Mouse (Mus musculus): ENCODE measurements at regions not wholly inside any gene's neighbourhood (a gene's known extent, or its start where the extent isn't known, plus 50 kb on each side); places are given as distances from the start of the nearest gene placed in this dataset.

DNA sequence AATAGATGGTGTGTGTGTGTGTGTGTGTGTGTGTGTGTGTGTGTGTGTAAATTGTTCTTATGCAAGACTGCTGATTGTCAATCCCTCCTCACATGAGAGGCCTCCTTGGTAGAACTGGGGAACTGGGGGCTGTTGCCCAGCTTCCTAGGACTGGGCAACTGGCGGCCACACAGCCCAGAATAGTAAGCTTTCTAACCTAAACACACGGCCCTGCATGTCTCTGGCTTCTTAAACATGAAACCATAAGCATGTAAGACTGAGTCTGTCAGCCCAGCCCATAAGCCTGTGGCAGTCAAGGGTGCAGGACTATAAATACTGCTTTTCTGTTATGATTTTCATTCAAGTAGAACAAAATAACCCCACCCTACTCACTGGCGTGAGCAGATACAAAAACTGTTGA, 60.7 kb downstream of the Ifng start:
- ATAC-seq (replicated peaks; ENCODE audit: low FRiP score, low read depth), result no peak
- no peak overlapping the region for H3K27ac ChIP-seq
- 81% methylated on average over 3 of the region's 3 CpGs for WGBS

DNA sequence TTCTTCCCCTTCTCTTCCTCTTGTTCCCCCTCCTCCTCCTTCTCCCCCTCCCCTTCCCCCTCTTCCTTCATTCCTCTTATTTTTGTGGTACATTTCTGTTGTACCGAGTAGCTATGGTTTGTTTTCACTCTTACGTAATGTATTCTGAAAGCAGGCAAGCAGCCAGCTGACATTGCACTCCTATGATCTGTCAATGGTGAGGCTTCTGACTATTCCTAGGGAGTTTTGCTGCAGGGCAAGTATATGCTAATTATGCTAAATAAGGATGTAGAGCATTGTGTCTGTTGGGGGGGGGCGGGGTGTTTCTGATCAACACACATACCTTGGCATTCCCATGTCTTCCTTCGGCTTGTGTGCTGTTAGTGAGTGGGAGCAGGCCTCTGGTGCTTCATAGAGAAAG, 64.0 kb downstream of the Ifng start:
- Histone ChIP-seq H3K4me3 (replicated peaks; ENCODE audit: low read depth, low read length) (no peak overlapping the region), H3K4me1 (replicated peaks; ENCODE audit: insufficient read depth, low read length) (no peaks in the 10 kb centered on the region), H3K9ac (ENCODE audit: low read depth, low read length) (no peak overlapping the region), H3K27ac (no peak overlapping the region), H3K9me3 (replicated peaks; ENCODE audit: low read length) (no peaks in the 10 kb centered on the region), H3K27me3 (ENCODE audit: insufficient read depth, low read length) (no peaks in the 10 kb centered on the region), H3K36me3 (ENCODE audit: insufficient read depth, low read length) (no peaks in the 10 kb centered on the region), H3K4me2 (ENCODE audit: low read length) (no peak overlapping the region)
- 61% methylated on average over 4 of the region's 4 CpGs for WGBS
- no peak for DNase-seq (ENCODE audit: low spot score)
- TF ChIP-seq CTCF (IDR thresholded peaks at IDR 0.05; ENCODE audit: low read depth), result no peak
- ATAC-seq (replicated peaks; ENCODE audit: low FRiP score, low read depth), result no peak

More for the DNA sequence above, 60.7 kb downstream of the Ifng start:
- H3K27me3 ChIP-seq (ENCODE audit: insufficient read depth, low read length), result no peaks in the 10 kb centered on the region
- no peak for DNase-seq (ENCODE audit: low spot score)
- no peak overlapping the region for H3K4me2 ChIP-seq (ENCODE audit: low read length)
- no peak for TF ChIP-seq CTCF (IDR thresholded peaks at IDR 0.05; ENCODE audit: low read depth)
- no peaks in the 10 kb centered on the region for H3K4me1 ChIP-seq (replicated peaks; ENCODE audit: insufficient read depth, low read length)
- no peak overlapping the region for H3K9ac ChIP-seq (ENCODE audit: low read depth, low read length)
- H3K4me3 ChIP-seq (replicated peaks; ENCODE audit: low read depth, low read length), result no peak overlapping the region
- H3K36me3 ChIP-seq (ENCODE audit: insufficient read depth, low read length), result no peaks in the 10 kb centered on the region
- H3K9me3 ChIP-seq (replicated peaks; ENCODE audit: low read length), result no peaks in the 10 kb centered on the region

DNA sequence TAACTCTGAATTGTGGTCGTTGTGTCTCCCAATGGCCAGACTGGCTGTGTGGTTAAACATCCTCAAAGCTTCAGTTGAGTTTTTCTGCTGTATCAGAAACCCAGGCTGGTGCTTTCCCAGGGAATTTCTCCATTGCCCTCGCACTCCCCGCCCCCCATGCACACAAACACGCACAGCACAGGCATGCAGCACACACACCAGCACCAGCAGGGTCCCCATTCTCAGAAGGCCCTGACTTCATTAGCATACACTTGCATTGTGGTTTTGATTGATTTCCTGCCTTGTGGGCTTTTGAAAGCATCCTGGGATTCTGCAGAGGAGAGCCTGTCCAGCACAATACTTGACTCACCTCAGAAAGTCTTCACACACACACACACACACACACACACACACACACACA, 65.3 kb downstream of the Ifng start:
- Histone ChIP-seq H3K9me3 (replicated peaks; ENCODE audit: low read length) (no peaks in the 10 kb centered on the region), H3K9ac (ENCODE audit: low read depth, low read length) (no peak overlapping the region), H3K4me3 (replicated peaks; ENCODE audit: low read depth, low read length) (no peak overlapping the region), H3K4me1 (replicated peaks; ENCODE audit: insufficient read depth, low read length) (no peaks in the 10 kb centered on the region), H3K27ac (no peak overlapping the region), H3K4me2 (ENCODE audit: low read length) (no peak overlapping the region), H3K36me3 (ENCODE audit: insufficient read depth, low read length) (no peaks in the 10 kb centered on the region), H3K27me3 (ENCODE audit: insufficient read depth, low read length) (no peaks in the 10 kb centered on the region)
- no peak for TF ChIP-seq CTCF (IDR thresholded peaks at IDR 0.05; ENCODE audit: low read depth)
- ATAC-seq (replicated peaks; ENCODE audit: low FRiP score, low read depth) (no peak), DNase-seq (ENCODE audit: low spot score) (no peak)
- WGBS, result 74% methylated on average over 4 of the region's 4 CpGs

DNA sequence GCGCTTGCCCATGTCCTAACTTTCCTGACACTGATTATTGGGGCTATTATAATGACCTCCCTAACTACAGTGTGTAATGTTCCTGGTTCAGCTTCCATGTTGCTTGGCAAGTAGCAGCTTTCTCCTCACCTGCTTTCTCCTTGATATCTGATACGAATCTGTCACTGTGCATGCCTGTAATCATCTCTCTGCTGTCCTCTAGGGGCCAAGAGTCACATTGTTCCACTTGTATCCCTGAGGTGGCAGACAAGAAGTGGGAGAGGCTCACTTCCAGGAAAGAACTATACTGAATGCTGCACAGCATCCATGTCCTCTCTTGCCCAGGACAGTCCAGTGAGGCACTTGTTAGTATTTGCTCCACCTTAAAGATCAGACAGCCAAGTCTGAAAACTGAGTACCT, 66.8 kb downstream of the Ifng start:
- Histone ChIP-seq H3K9me3 (replicated peaks; ENCODE audit: low read length) (no peaks in the 10 kb centered on the region), H3K27ac (no peak overlapping the region), H3K4me2 (ENCODE audit: low read length) (no peak overlapping the region), H3K9ac (ENCODE audit: low read depth, low read length) (no peak overlapping the region), H3K4me1 (replicated peaks; ENCODE audit: insufficient read depth, low read length) (no peaks in the 10 kb centered on the region), H3K27me3 (ENCODE audit: insufficient read depth, low read length) (no peaks in the 10 kb centered on the region), H3K36me3 (ENCODE audit: insufficient read depth, low read length) (no peaks in the 10 kb centered on the region), H3K4me3 (replicated peaks; ENCODE audit: low read depth, low read length) (no peak overlapping the region)
- peak; percentile 73 for TF ChIP-seq CTCF (IDR thresholded peaks at IDR 0.05; ENCODE audit: low read depth)
- ATAC-seq (replicated peaks; ENCODE audit: low FRiP score, low read depth), result no peak
- DNase-seq (ENCODE audit: low spot score), result peak; percentile 65
- WGBS, result 48% methylated on average over 2 of the region's 2 CpGs

DNA sequence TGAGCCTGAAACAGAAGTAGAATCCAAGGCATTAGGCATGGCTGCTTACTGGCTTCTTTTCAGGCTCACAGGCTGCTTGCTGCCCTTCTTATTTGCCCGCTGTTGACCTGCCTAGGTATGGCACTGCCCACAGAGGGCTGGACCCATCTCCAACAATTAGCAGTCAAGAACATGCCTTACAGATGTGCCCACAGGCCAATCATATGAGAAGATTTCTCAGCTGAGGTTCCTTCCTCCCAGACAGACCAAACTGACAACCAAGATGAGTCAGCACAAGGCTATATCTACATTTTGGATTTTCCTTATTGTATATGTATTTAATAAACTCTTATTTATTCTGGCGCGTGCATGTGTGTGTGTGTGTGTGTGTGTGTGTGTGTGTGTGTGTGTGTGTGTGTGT, 76.0 kb downstream of the Ifng start:
- no peak overlapping the region for H3K27ac ChIP-seq
- H3K27me3 ChIP-seq (ENCODE audit: insufficient read depth, low read length), result no peaks in the 10 kb centered on the region
- WGBS, result 92% methylated on average over 3 of the region's 3 CpGs
- H3K4me1 ChIP-seq (replicated peaks; ENCODE audit: insufficient read depth, low read length), result no peaks in the 10 kb centered on the region
- no peak overlapping the region for H3K9ac ChIP-seq (ENCODE audit: low read depth, low read length)
- no peaks in the 10 kb centered on the region for H3K36me3 ChIP-seq (ENCODE audit: insufficient read depth, low read length)
- H3K4me3 ChIP-seq (replicated peaks; ENCODE audit: low read depth, low read length), result no peak overlapping the region
- H3K4me2 ChIP-seq (ENCODE audit: low read length), result no peak overlapping the region
- no peak for ATAC-seq (replicated peaks; ENCODE audit: low FRiP score, low read depth)
- TF ChIP-seq CTCF (IDR thresholded peaks at IDR 0.05; ENCODE audit: low read depth), result no peak
- DNase-seq (ENCODE audit: low spot score), result no peak
- no peaks in the 10 kb centered on the region for H3K9me3 ChIP-seq (replicated peaks; ENCODE audit: low read length)

DNA sequence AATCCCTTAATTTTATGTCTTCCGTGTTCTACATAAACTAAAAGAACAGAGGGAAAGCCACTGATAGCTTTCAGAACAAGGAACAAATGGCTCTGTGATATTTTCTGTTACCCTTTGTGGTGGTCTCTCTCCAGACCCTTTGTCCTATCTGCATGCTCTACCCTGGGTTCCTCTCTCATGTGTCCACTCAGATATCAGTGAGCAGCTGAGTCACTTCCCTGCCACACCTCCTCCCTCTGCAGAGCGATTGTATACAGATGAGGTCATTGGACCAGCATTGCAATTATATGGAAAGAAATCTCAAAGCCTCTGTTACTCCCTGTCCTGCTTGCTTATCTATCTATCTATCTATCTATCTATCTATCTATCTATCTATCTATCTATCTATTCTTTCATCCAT, 77.1 kb downstream of the Ifng start:
- no peak overlapping the region for H3K4me2 ChIP-seq (ENCODE audit: low read length)
- 80% methylated on average over 2 of the region's 2 CpGs for WGBS
- H3K27ac ChIP-seq, result no peak overlapping the region
- H3K36me3 ChIP-seq (ENCODE audit: insufficient read depth, low read length), result no peaks in the 10 kb centered on the region
- H3K9me3 ChIP-seq (replicated peaks; ENCODE audit: low read length), result no peaks in the 10 kb centered on the region
- no peak for TF ChIP-seq CTCF (IDR thresholded peaks at IDR 0.05; ENCODE audit: low read depth)
- no peak for DNase-seq (ENCODE audit: low spot score)
- no peak for ATAC-seq (replicated peaks; ENCODE audit: low FRiP score, low read depth)
- no peak overlapping the region for H3K9ac ChIP-seq (ENCODE audit: low read depth, low read length)
- H3K4me1 ChIP-seq (replicated peaks; ENCODE audit: insufficient read depth, low read length), result no peaks in the 10 kb centered on the region
- H3K4me3 ChIP-seq (replicated peaks; ENCODE audit: low read depth, low read length), result no peak overlapping the region
- H3K27me3 ChIP-seq (ENCODE audit: insufficient read depth, low read length), result no peaks in the 10 kb centered on the region

DNA sequence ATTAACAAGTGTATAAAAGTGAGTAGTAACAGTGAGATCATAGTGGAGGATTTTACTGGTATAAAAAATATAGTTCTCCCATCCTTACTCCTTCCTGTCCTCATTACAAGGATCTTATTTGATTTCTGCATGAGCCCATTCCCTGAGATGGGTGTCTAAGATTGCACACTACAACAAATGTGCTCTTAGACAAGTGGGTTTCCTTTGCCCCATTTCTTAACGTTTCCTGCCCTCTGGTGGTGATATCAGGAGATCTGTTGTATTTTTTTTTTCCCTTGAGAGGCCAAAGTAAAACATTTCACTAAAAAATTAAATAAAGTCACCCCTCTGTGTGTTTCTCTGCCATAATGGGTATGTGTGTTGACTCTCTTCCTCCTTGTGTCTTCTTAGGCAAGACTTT, 105.1 kb downstream of the Ifng start:
- peak; percentile 70 for TF ChIP-seq CTCF (IDR thresholded peaks at IDR 0.05; ENCODE audit: low read depth)
- Histone ChIP-seq H3K27ac (no peak overlapping the region), H3K36me3 (ENCODE audit: insufficient read depth, low read length) (no peaks in the 10 kb centered on the region), H3K27me3 (ENCODE audit: insufficient read depth, low read length) (no peaks in the 10 kb centered on the region), H3K4me1 (replicated peaks; ENCODE audit: insufficient read depth, low read length) (no peaks in the 10 kb centered on the region), H3K4me3 (replicated peaks; ENCODE audit: low read depth, low read length) (no peak overlapping the region), H3K9ac (ENCODE audit: low read depth, low read length) (no peak overlapping the region), H3K4me2 (ENCODE audit: low read length) (no peak overlapping the region), H3K9me3 (replicated peaks; ENCODE audit: low read length) (no peaks in the 10 kb centered on the region)
- 15% methylated on average over 1 of the region's 1 CpGs for WGBS
- DNase-seq (ENCODE audit: low spot score) (peak; percentile 66), ATAC-seq (replicated peaks; ENCODE audit: low FRiP score, low read depth) (no peak)
